Mouse (Mus musculus) regulatory T cell (primary cell): ENCODE measurements around the gene Tmem185b.

Experiments
- in situ Hi-C: fragments of 300-600 bp; cut with MboI, MseI; formaldehyde crosslinking; loops from one replicate; pipeline ENCODE4 v1.15.1; 2025; ENCODE audit warnings: high pct_unique_total_duplicates

Tmem185b gene

GRCm38 (mm10) chr1:119537651-119538050 is 11.7 kb downstream of the Tmem185b start:
- in situ Hi-C loops: no loop called here

GRCm38 (mm10) chr1:119539252-119539651 is 13.3 kb downstream of the Tmem185b start:
- in situ Hi-C loops: no loop called here

GRCm38 (mm10) chr1:119540836-119541557 is 15.0 kb downstream of the Tmem185b start:
- in situ Hi-C loops: no loop called here

GRCm38 (mm10) chr1:119541570-119541969 is 15.6 kb downstream of the Tmem185b start:
- in situ Hi-C loops: no loop called here

- in situ Hi-C loops: no loop called here
Observed at GRCm38 (mm10) chr1:119543316-119543715, 17.4 kb downstream of the Tmem185b start.

- in situ Hi-C loops: loop anchor here (5.0 kb wide), 1 partner anchor 353 kb away; no protein-coding TSS in a partner anchor
Observed at GRCm38 (mm10) chr1:119544611-119545155, 18.7 kb downstream of the Tmem185b start.

GRCm38 (mm10) chr1:119545164-119545563 is 19.2 kb downstream of the Tmem185b start:
- in situ Hi-C loops: loop anchor here (5.0 kb wide), 1 partner anchor 352 kb away; no protein-coding TSS in a partner anchor

GRCm38 (mm10) chr1:119545671-119546070 is 19.7 kb downstream of the Tmem185b start:
- in situ Hi-C loops: loop anchor here (5.0 kb wide), 1 partner anchor 352 kb away; no protein-coding TSS in a partner anchor

GRCm38 (mm10) chr1:119546490-119546889 is 20.5 kb downstream of the Tmem185b start:
- in situ Hi-C loops: loop anchor here (5.0 kb wide), 1 partner anchor 351 kb away; no protein-coding TSS in a partner anchor

- in situ Hi-C loops: loop anchor here (5.0 kb wide), 1 partner anchor 349 kb away; no protein-coding TSS in a partner anchor
Observed at GRCm38 (mm10) chr1:119548668-119549326, 22.8 kb downstream of the Tmem185b start.

- in situ Hi-C loops: loop anchor here (5.0 kb wide), 1 partner anchor 348 kb away; no protein-coding TSS in a partner anchor
Observed at GRCm38 (mm10) chr1:119549327-119549689, 23.3 kb downstream of the Tmem185b start.

GRCm38 (mm10) chr1:119550064-119550463 is 24.1 kb downstream of the Tmem185b start:
- in situ Hi-C loops: no loop called here

GRCm38 (mm10) chr1:119551651-119552050 is 25.7 kb downstream of the Tmem185b start:
- in situ Hi-C loops: no loop called here

GRCm38 (mm10) chr1:119555651-119556050 is 29.7 kb downstream of the Tmem185b start:
- in situ Hi-C loops: no loop called here

- in situ Hi-C loops: no loop called here
Observed at GRCm38 (mm10) chr1:119557641-119558395, 31.9 kb downstream of the Tmem185b start.

- in situ Hi-C loops: no loop called here
Observed at GRCm38 (mm10) chr1:119565531-119565930, 39.6 kb downstream of the Tmem185b start.

- in situ Hi-C loops: no loop called here
Observed at GRCm38 (mm10) chr1:119570134-119570533, 44.2 kb downstream of the Tmem185b start.
